Mouse (Mus musculus) NIH3T3 (cell line): Measurements from ENCODE around the gene Gm1043.

ENCODE experiments used
- DNase-seq: peaks from one replicate; pipeline ENCODE4 v3.0.0-alpha.2; 2012; ENCODE audit warnings: low read depth

Gene Gm1043

GRCm38 (mm10) chr5:37085241-37085640 is at the start of gene Gm1043:
Gene Gm1043, plus strand, starts transcription at chr5:37085370.
- no peak for DNase-seq

- DNase-seq, result no peak
Observed at GRCm38 (mm10) chr5:37035896-37036295, 49.3 kb upstream of the Gm1043 start.

GRCm38 (mm10) chr5:37036884-37037283 is 48.3 kb upstream of the Gm1043 start:
- DNase-seq, result no peak

- no peak for DNase-seq
Observed at GRCm38 (mm10) chr5:37039908-37040307, 45.3 kb upstream of the Gm1043 start.

- no peak for DNase-seq
Observed at GRCm38 (mm10) chr5:37040711-37041110, 44.5 kb upstream of the Gm1043 start.

GRCm38 (mm10) chr5:37041651-37042050 is 43.5 kb upstream of the Gm1043 start:
- no peak for DNase-seq

- no peak for DNase-seq
Observed at GRCm38 (mm10) chr5:37042934-37043333, 42.2 kb upstream of the Gm1043 start.

- DNase-seq, result no peak
Observed at GRCm38 (mm10) chr5:37044793-37045192, 40.4 kb upstream of the Gm1043 start.

GRCm38 (mm10) chr5:37045582-37045981 is 39.6 kb upstream of the Gm1043 start:
- DNase-seq, result no peak

GRCm38 (mm10) chr5:37046791-37047190 is 38.4 kb upstream of the Gm1043 start:
- no peak for DNase-seq

GRCm38 (mm10) chr5:37047206-37047915 is 37.8 kb upstream of the Gm1043 start:
- DNase-seq, result no peak

- DNase-seq, result no peak
Observed at GRCm38 (mm10) chr5:37047992-37048391, 37.2 kb upstream of the Gm1043 start.

- DNase-seq, result no peak
Observed at GRCm38 (mm10) chr5:37049111-37049510, 36.1 kb upstream of the Gm1043 start.

- peak; percentile 25 for DNase-seq
Observed at GRCm38 (mm10) chr5:37050521-37051373, 34.4 kb upstream of the Gm1043 start.

GRCm38 (mm10) chr5:37051374-37052100 is 33.6 kb upstream of the Gm1043 start:
- DNase-seq, result no peak

GRCm38 (mm10) chr5:37052846-37053245 is 32.3 kb upstream of the Gm1043 start:
- DNase-seq, result peak; percentile 56

GRCm38 (mm10) chr5:37055789-37056188 is 29.4 kb upstream of the Gm1043 start:
- no peak for DNase-seq

- DNase-seq, result no peak
Observed at GRCm38 (mm10) chr5:37056471-37056870, 28.7 kb upstream of the Gm1043 start.

- no peak for DNase-seq
Observed at GRCm38 (mm10) chr5:37061612-37062011, 23.6 kb upstream of the Gm1043 start.

GRCm38 (mm10) chr5:37064454-37065449 is 20.4 kb upstream of the Gm1043 start:
- DNase-seq, result no peak
